Mouse (Mus musculus): ENCODE data around the gene Prtg. TPM values are rescaled to one million over a fixed set of nuclear protein-coding genes. Genes with fewer than 3 reads are reported as not detected.

The Prtg gene
- total and polyA plus RNA-seq, 2 experiments from 2014 or later, result 0.32 to 0.93 TPM

GRCm38 (mm10) chr9:72812091-72812490 is 5.4 kb downstream of the Prtg start:
- WGBS, result 59% methylated on average over 7 of the region's 7 CpGs
- no peak for ATAC-seq (ENCODE audit: low FRiP score)
- TF ChIP-seq CTCF (IDR thresholded peaks at IDR 0.05), result no peak
- Histone ChIP-seq H3K27ac (ENCODE audit: low read depth, low read length) (no peak overlapping the region), H3K4me1 (ENCODE audit: insufficient read depth, low read length) (no peaks in the 10 kb centered on the region), H3K9me3 (ENCODE audit: low read length) (no peaks in the 10 kb centered on the region), H3K4me2 (ENCODE audit: low read depth, low read length, poor library complexity, severe bottlenecking) (no peak overlapping the region), H3K9ac (replicated peaks; ENCODE audit: low read length, poor library complexity, severe bottlenecking) (no peak overlapping the region), H3K27me3 (ENCODE audit: insufficient read depth, low read length) (peaks cover 8% of the 10 kb centered on the region; the same call in 1 of the 2 replicates), H3K4me3 (ENCODE audit: low read depth, low read length) (no peak overlapping the region), H3K36me3 (ENCODE audit: insufficient read depth, low read length) (no peaks in the 10 kb centered on the region)
- DNase-seq (ENCODE audit: low spot score), result no peak

DNA sequence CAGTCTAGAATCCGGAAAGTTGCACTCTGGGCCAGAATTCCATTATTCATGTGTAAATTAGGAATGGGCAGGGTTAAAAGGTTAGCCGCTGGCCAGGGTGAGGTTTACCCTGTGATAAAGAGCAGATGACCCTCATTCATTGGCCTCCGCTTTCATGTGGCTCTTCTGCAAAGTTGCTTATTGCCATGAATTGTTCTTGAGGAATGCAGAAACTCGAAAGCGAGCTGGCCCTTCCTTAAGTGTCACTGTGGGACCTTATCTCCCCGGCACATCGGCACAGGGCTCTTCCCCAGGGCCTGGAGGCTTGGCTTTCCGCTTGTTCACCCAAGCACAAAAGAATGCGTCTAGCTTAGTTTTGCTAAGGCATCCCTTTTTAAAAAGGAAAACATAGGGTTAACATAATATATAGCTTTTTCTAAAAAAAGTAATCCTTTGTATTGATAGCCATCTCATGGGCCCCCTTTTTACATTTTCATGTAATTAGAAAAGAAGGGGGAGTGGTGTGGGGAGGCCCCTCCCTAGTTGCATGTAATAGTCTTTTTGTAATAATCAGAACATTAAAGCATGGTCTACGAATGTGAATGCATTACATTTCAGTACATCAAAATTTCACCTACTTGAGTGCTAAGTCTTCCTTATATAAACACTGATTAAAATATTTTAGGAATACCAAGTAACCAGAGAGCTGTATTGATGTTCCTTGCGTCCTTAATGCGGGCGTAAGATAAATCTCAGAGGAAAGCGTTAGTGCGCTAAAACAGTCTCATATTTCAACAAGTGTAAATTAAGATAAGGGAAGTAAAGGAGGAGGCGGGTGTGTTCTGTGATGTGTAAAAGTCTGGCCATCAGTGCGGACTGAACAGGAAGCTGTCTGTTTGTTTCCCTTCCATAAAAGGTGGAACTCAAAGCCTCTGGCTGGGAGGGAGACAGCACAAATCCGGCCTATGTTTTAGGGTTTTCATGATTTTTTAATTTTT is 6.2 kb downstream of the Prtg start:
- H3K27ac ChIP-seq (ENCODE audit: low read depth, low read length), result no peak overlapping the region
- H3K4me1 ChIP-seq (ENCODE audit: insufficient read depth, low read length), result no peaks in the 10 kb centered on the region
- no peak for ATAC-seq (ENCODE audit: low FRiP score)
- no peak overlapping the region for H3K9ac ChIP-seq (replicated peaks; ENCODE audit: low read length, poor library complexity, severe bottlenecking)
- H3K4me3 ChIP-seq (ENCODE audit: low read depth, low read length), result no peak overlapping the region
- TF ChIP-seq CTCF (IDR thresholded peaks at IDR 0.05), result no peak
- DNase-seq (ENCODE audit: low spot score), result no peak
- H3K9me3 ChIP-seq (ENCODE audit: low read length), result no peaks in the 10 kb centered on the region
- no peak overlapping the region for H3K4me2 ChIP-seq (ENCODE audit: low read depth, low read length, poor library complexity, severe bottlenecking)
- peaks cover 8% of the 10 kb centered on the region; the same call in 1 of the 2 replicates for H3K27me3 ChIP-seq (ENCODE audit: insufficient read depth, low read length)
- WGBS, result 37% methylated on average over 18 of the region's 18 CpGs
- H3K36me3 ChIP-seq (ENCODE audit: insufficient read depth, low read length), result no peaks in the 10 kb centered on the region

DNA sequence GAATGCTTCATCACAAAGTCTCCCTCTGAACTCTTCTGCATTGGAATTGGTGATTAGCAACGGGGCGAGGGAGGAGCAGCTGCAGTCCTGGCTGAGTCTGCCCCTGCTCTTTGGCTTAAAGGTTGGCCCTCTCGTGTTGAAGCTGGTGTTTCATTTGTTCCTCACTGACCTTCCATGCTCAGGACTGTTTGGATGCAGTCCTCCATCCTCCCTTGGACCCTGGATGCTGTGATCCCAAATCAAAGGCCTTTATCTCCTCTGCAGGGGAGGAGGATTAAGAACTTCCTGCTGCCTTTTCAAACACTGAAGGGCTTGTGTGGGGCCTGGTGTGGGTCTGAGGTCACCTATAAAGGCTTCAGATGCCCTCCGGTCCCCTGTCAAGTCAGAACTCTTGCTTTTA is 18.8 kb downstream of the Prtg start:
- H3K9me3 ChIP-seq (ENCODE audit: low read length), result no peaks in the 10 kb centered on the region
- 0 out of 2 replicates have a peak, but pooled peaks cover 4% of the 10 kb centered on the region for H3K4me1 ChIP-seq (ENCODE audit: insufficient read depth, low read length)
- ATAC-seq (ENCODE audit: low FRiP score), result no peak
- no peak overlapping the region for H3K9ac ChIP-seq (replicated peaks; ENCODE audit: low read length, poor library complexity, severe bottlenecking)
- H3K27ac ChIP-seq (ENCODE audit: low read depth, low read length), result no peak overlapping the region
- H3K36me3 ChIP-seq (ENCODE audit: insufficient read depth, low read length), result no peaks in the 10 kb centered on the region
- no peak for TF ChIP-seq CTCF (IDR thresholded peaks at IDR 0.05)
- WGBS, result 26% methylated on average over 4 of the region's 4 CpGs
- no peak for DNase-seq (ENCODE audit: low spot score)
- H3K4me2 ChIP-seq (ENCODE audit: low read depth, low read length, poor library complexity, severe bottlenecking), result no peak overlapping the region
- H3K27me3 ChIP-seq (ENCODE audit: insufficient read depth, low read length), result no peaks in the 10 kb centered on the region
- no peak overlapping the region for H3K4me3 ChIP-seq (ENCODE audit: low read depth, low read length)

- ATAC-seq (ENCODE audit: low FRiP score), result no peak
Observed at GRCm38 (mm10) chr9:72825976-72826375, 19.3 kb downstream of the Prtg start.

DNA sequence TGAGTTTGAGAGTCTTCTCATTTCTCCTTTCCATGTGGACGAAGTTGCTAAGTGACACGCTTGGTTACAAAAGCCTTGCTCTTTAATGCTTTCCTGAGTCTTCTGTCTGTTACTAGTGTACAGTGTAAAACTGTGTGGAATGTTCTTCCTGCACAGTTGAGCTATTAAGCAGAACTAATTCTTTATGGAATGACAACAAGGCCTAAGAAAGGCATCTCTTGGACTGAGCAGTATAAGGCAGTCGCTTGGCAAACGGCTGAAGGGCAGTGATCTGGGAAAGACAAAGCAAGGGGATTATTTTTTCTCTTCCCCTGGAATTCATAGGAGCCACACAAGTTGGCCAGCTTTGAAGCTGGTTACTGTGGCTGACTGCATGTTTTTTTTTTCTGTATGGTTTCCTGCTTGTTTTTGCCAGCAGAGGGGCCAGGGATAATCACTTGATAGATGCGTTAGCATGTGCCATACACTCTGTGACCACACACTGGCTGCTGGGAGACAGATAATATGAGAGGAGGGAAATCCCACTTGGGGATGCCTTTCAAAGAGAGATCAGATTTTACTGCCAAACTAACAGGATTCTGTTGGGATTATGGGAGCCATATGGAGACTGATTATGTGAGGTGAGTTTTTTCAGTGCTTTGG is 22.1 kb downstream of the Prtg start:
- TF ChIP-seq CTCF (IDR thresholded peaks at IDR 0.05), result peak; percentile 3; the same call in 1 of the 2 replicates
- no peak for ATAC-seq (ENCODE audit: low FRiP score)
- WGBS, result 21% methylated on average over 5 of the region's 5 CpGs

More at GRCm38 (mm10) chr9:72825976-72826375, 19.3 kb downstream of the Prtg start:
- 0 out of 2 replicates have a peak, but pooled peaks cover 4% of the 10 kb centered on the region for H3K4me1 ChIP-seq (ENCODE audit: insufficient read depth, low read length)
- H3K27me3 ChIP-seq (ENCODE audit: insufficient read depth, low read length), result no peaks in the 10 kb centered on the region
- H3K36me3 ChIP-seq (ENCODE audit: insufficient read depth, low read length), result no peaks in the 10 kb centered on the region
- no peak overlapping the region for H3K4me3 ChIP-seq (ENCODE audit: low read depth, low read length)
- 13% methylated on average over 3 of the region's 3 CpGs for WGBS
- DNase-seq (ENCODE audit: low spot score), result no peak
- no peak overlapping the region for H3K9ac ChIP-seq (replicated peaks; ENCODE audit: low read length, poor library complexity, severe bottlenecking)
- no peak for TF ChIP-seq CTCF (IDR thresholded peaks at IDR 0.05)
- H3K9me3 ChIP-seq (ENCODE audit: low read length), result no peaks in the 10 kb centered on the region
- no peak overlapping the region for H3K4me2 ChIP-seq (ENCODE audit: low read depth, low read length, poor library complexity, severe bottlenecking)
- no peak overlapping the region for H3K27ac ChIP-seq (ENCODE audit: low read depth, low read length)

More for the DNA sequence above, 22.1 kb downstream of the Prtg start:
- Histone ChIP-seq H3K9me3 (ENCODE audit: low read length) (no peaks in the 10 kb centered on the region), H3K9ac (replicated peaks; ENCODE audit: low read length, poor library complexity, severe bottlenecking) (no peak overlapping the region), H3K27me3 (ENCODE audit: insufficient read depth, low read length) (no peaks in the 10 kb centered on the region), H3K27ac (ENCODE audit: low read depth, low read length) (no peak overlapping the region), H3K4me1 (ENCODE audit: insufficient read depth, low read length) (peaks cover 4% of the 10 kb centered on the region; the same call in 1 of the 2 replicates), H3K4me2 (ENCODE audit: low read depth, low read length, poor library complexity, severe bottlenecking) (no peak overlapping the region), H3K4me3 (ENCODE audit: low read depth, low read length) (no peak overlapping the region), H3K36me3 (ENCODE audit: insufficient read depth, low read length) (no peaks in the 10 kb centered on the region)
- peak; percentile 56 for DNase-seq (ENCODE audit: low spot score)

Measured in midbrain, postnatal 0 days (tissue).